In genomic region chr6:120510425-120510824, GRCm38 (mm10) we compare ENCODE assay signal across 16 mouse cellular contexts. TPM values are rescaled to one million over a fixed set of nuclear protein-coding genes. Genes with fewer than 3 reads are reported as not detected.
A peak's percentile ranks its signal among the peaks of the same experiment; 100 is the strongest.
DNase-seq lines count a peak whose midpoint lies in the region; ATAC-seq lines count a peak whose summit lies in the region.
"Had no signal": no experiment of that assay in that cellular context is flagged by ENCODE, and none has a peak within 500 bp of the region (broad histone marks: within the 10 kb centered on the region; RNA-seq: fewer than 3 reads in every experiment).

No protein-coding gene starts in this region.

- no peak overlapping the region for H3K9ac ChIP-seq in midbrain, embryonic 14.5 days (replicated peaks; ENCODE audit: low read length)
- H3K9ac ChIP-seq: forebrain, postnatal 0 days; heart, embryonic 15.5 days; hindbrain, embryonic 12.5 days; midbrain, embryonic 12.5 days had no signal

- H3K4me2 ChIP-seq in midbrain, embryonic 14.5 days (ENCODE audit: low read length): no peak overlapping the region
- H3K4me2 ChIP-seq: heart, embryonic 15.5 days; hindbrain, embryonic 12.5 days; midbrain, embryonic 12.5 days had no signal

- no peaks in the 10 kb centered on the region for H3K9me3 ChIP-seq in midbrain, embryonic 14.5 days (ENCODE audit: control insufficient read depth, low read length)
- H3K9me3 ChIP-seq: heart, embryonic 15.5 days; hindbrain, embryonic 12.5 days; midbrain, embryonic 12.5 days had no signal

- no peak overlapping the region for H3K4me3 ChIP-seq in midbrain, embryonic 14.5 days (replicated peaks; ENCODE audit: low read depth, low read length)
- H3K4me3 ChIP-seq: erythroblast, embryonic 14.5 days; heart, embryonic 15.5 days; hindbrain, embryonic 12.5 days; midbrain, embryonic 12.5 days had no signal

- H3K27me3 ChIP-seq in midbrain, embryonic 14.5 days (ENCODE audit: control insufficient read depth, insufficient read depth, low read length): no peaks in the 10 kb centered on the region
- H3K27me3 ChIP-seq: heart, embryonic 15.5 days; hindbrain, embryonic 12.5 days; midbrain, embryonic 12.5 days had no signal

- H3K4me1 ChIP-seq in midbrain, embryonic 14.5 days (ENCODE audit: control insufficient read depth, insufficient read depth, low read length): no peaks in the 10 kb centered on the region
- H3K4me1 ChIP-seq: heart, embryonic 15.5 days; hindbrain, embryonic 12.5 days; midbrain, embryonic 12.5 days had no signal

- intact Hi-C loops in left cerebral cortex, postnatal 4 days (cut with DNase I): no loop called here
- intact Hi-C loops in left cerebral cortex, postnatal 14 days (cut with DNase I): no loop called here

- no peak for ATAC-seq in midbrain, embryonic 14.5 days (ENCODE audit: low FRiP score, low TSS enrichment)
- ATAC-seq: forebrain, postnatal 0 days; lung, postnatal 0 days had no signal

- peak; percentile 67 for DNase-seq in left cerebral cortex, adult 11 months (ENCODE audit: low spot score)
- no peak for DNase-seq in left cerebral cortex, postnatal 4 days
- peak; percentile 86 for DNase-seq in brain, adult 2 months (ENCODE audit: low read depth, low spot score)
- DNase-seq in left cerebral cortex, postnatal 14 days (ENCODE audit: low spot score in 2 of 2): peak; percentile 62 to 70
- DNase-seq in right cerebral cortex, postnatal 14 days: peak; percentile 45
- DNase-seq in thymus, postnatal 4 days: no peak
- DNase-seq in midbrain, embryonic 14.5 days: no peak
- DNase-seq: cerebellum, adult 11-12 months; forebrain, postnatal 0 days; kidney, adult 18-20 months; kidney, postnatal 25 days had no signal

- no peak overlapping the region for H3K27ac ChIP-seq in midbrain, embryonic 14.5 days (replicated peaks; ENCODE audit: low read depth, low read length)
- H3K27ac ChIP-seq: heart, embryonic 15.5 days; hindbrain, embryonic 12.5 days; midbrain, embryonic 12.5 days had no signal

- peaks cover 38% of the 10 kb centered on the region for H3K36me3 ChIP-seq in midbrain, embryonic 14.5 days (ENCODE audit: control insufficient read depth, insufficient read depth, low read length)

- WGBS in midbrain, embryonic 14.5 days: 94% methylated on average over 8 of the region's 8 CpGs

RNA-seq across cellular contexts. Expression of gene Tmem121b, which starts 16.8 kb away (rescaled TPM):
- total RNA-seq in left cerebral cortex, postnatal 4 days (2021): 10 to 100 TPM; 28.9 to 29.6 TPM
- total RNA-seq in left cerebral cortex, postnatal 14 days (2021): 10 to 100 TPM; 71.2 to 75.7 TPM
- 4.4 and 6.3 TPM in 2 replicates for polyA plus RNA-seq in midbrain, embryonic 14.5 days (2014; fragmentation: Nextera tagmentation; extraction: Ambion mirVana)
- polyA plus RNA-seq: erythroblast, embryonic 14.5 days; heart, embryonic 15.5 days had no signal

RNA-seq across cellular contexts. Expression of gene Hdhd5, which starts 20.7 kb away (rescaled TPM):
- 10 to 100 TPM; 27.1 to 31.6 TPM for total RNA-seq in left cerebral cortex, postnatal 4 days (2021)
- total RNA-seq in left cerebral cortex, postnatal 14 days (2021): 10 to 100 TPM; 34.4 to 34.9 TPM
- 9.6 and 10.9 TPM in 2 replicates for polyA plus RNA-seq in midbrain, embryonic 14.5 days (2014; fragmentation: Nextera tagmentation; extraction: Ambion mirVana)

RNA-seq across cellular contexts. Expression of gene Il17ra, which starts 47.4 kb away (rescaled TPM):
- 1 to 10 TPM; 3.3 to 4.1 TPM for total RNA-seq in left cerebral cortex, postnatal 4 days (2021)
- 1 to 10 TPM; 7.4 to 9.1 TPM for total RNA-seq in left cerebral cortex, postnatal 14 days (2021)
- 1.6 and 2.8 TPM in 2 replicates for polyA plus RNA-seq in midbrain, embryonic 14.5 days (2014; fragmentation: Nextera tagmentation; extraction: Ambion mirVana)

Comparison
In these comparisons a context has a peak if more than half of its experiments do, and no peak if none do; other contexts are left out.
1. DNase-seq: peak in left cerebral cortex, adult 11 months (single experiment), brain, adult 2 months (single experiment), left cerebral cortex, postnatal 14 days (2 of 2) and right cerebral cortex, postnatal 14 days (single experiment); none in left cerebral cortex, postnatal 4 days (single experiment), thymus, postnatal 4 days (single experiment) and midbrain, embryonic 14.5 days (single experiment).